Mouse (Mus musculus): ENCODE data around the gene Klhl41.

Gene Klhl41

DNA sequence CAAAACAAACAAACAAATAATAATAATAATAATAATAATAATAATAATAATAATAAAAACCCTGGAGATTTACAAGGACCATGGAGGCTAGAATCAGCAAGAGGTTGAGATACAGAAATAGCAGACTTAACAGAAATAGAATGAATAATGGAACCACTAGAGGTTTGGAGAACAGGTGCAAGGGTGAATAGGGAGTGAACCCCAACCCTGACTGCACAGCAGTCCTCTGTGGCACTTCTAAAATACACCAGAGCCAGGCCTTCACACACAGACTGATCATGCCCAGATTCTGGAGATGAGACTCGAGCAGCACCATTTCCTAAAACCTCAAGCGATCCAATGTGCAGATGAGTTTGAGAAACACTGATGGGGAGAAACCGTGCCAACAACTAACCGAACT is 12.0 kb downstream of the Klhl41 start:
- in situ Hi-C loops (cut with MboI, MseI), result no loop called here

DNA sequence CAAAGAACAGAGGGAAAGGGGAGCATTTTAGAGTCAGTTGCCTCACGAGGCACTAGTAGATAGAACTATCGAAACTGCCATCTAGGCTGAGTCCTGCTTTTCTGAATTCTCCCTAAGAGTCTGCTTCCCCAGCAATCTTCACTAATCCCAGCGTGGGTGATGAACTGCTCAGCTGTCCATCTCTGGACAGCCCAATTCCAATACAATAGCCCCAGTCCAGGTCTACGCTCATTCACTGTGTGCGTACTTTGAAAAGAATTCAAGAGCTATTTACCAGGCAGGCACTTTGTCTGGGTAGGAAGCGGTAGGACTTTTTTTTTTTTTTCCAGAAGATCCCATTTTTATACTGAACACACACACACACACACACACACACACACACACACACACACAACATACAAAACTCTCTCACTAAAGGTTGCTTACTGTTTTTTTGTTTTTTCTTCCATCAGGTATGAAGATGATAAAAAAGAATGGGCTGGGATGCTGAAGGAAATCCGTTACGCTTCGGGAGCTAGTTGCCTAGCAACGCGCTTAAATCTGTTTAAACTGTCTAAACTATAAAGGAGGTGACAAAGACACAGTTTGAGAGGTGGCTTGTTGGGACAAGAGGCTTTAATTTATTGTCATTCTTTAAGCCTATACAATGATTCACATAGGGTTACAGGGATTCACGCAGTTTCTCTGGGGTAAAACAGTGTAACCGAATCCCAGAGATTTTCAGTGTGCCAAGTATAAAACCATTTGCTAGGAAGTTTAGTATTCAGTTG is 13.3 kb downstream of the Klhl41 start:
- in situ Hi-C loops (cut with MboI, MseI), result no loop called here

DNA sequence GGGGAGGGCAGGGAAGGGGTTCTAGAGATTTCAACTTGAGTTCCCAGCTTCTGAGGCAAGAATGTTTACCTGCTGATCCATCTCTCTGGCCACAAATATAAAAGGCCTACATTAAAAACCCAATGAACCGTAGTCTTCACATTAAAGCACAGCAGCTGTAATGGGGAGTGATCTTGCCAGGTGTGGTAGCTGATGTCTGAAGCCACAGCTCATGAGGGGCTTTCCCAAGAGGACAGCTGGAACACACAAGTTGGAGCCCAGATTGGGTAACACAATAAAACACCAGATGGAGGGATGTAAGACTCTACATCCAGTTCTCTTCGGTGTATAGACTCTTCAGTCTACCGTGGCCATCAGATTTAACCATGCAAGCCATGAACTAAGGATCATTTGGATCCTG is 14.6 kb downstream of the Klhl41 start:
- in situ Hi-C loops (cut with MboI, MseI), result no loop called here

DNA sequence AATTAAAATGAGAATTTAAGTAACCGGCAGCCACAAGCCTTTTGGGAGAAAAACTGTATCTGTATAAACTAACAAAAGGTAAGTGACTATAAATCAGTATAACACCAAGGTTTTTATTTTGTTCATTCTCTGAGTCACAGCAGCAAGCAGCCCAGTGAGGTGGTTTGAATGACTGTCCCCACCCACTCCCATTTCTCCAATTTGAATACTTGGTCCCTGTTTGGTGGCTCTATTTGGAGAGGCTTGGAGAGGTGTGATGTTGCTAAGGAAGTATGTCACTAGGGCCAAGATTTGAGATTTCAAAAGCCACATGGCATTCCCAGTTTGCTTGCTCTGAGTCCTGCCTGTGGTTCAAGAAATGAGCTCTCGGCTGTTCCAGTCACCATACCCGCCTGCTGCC is 20.3 kb downstream of the Klhl41 start:
- in situ Hi-C loops (cut with MboI, MseI), result no loop called here

DNA sequence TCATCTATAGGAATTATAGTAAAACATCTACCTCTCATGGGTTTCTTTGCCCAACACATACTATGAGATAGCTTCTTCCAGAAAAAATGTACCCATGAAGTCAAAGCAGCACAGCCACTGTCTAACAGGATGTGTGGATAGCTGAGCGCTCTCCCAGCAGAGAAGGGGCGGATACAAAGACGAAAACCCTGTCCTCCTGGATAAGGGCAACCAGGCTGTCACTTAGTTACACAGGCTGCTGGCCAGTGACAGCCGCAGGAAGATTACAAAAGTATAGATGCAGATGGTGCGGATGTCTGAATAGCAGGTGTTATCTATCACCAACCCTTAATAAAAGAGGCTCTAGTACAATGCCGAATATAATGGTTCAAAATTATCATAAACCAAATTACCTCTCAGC is 20.9 kb downstream of the Klhl41 start:
- in situ Hi-C loops (cut with MboI, MseI), result no loop called here

DNA sequence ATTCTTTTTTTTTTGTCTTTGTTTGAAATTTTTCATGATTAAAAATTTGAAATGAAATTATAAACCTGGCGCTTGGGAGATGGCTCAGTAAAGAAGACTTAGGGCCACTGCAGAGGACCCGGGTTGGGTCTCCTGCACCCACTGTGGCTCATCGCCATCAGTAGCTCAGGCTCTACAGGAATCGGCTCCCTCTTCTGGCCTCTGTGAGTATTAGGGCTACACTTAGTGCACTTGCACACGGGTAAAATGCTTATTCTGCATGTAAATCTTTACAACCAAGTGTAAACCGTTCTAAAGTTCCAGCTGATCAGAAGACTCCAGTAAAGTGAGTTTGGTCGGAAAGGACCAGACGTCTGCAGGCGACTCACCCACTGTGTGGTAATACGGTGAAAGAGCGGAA is 23.6 kb downstream of the Klhl41 start:
- in situ Hi-C loops (cut with MboI, MseI), result no loop called here

DNA sequence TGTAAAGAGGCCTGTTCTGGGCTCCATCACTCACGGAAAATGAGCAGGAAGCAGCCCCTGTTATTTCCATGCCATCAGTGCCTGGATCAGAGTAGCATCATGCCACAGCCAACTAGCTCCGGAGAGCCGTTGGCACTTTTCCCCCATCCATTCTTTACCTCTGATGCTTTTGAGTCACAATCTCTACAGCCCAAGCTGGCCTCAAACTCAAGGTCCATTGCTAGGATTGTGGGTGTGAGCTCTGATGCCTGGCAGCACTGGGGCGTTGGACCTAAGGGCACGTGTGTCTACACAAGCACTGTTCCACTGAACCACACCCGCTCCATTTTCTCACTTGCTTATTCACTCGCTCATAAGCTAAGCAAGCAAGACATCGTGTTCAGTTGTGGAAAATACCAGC is 30.5 kb downstream of the Klhl41 start:
- in situ Hi-C loops (cut with MboI, MseI), result no loop called here

DNA sequence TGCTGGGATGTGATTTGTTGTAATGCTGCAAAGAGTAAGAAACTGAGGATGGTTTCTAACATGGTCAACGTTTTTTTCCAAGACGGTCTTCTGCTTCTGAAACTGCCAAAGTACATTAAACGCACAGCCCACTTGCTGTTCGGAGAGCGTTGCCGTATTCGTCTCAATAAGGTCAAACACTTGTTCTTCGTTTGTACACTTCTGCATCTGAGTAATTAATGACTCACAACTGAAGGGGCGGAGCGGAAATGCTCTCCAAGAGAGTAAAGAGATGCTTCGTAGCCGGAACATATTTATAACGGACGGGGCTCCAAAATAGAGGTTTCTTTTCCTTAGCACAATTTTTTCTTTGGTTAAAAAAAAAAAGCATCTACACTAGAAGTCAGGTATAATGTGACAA is 42.3 kb downstream of the Klhl41 start:
- in situ Hi-C loops (cut with MboI, MseI), result no loop called here

DNA sequence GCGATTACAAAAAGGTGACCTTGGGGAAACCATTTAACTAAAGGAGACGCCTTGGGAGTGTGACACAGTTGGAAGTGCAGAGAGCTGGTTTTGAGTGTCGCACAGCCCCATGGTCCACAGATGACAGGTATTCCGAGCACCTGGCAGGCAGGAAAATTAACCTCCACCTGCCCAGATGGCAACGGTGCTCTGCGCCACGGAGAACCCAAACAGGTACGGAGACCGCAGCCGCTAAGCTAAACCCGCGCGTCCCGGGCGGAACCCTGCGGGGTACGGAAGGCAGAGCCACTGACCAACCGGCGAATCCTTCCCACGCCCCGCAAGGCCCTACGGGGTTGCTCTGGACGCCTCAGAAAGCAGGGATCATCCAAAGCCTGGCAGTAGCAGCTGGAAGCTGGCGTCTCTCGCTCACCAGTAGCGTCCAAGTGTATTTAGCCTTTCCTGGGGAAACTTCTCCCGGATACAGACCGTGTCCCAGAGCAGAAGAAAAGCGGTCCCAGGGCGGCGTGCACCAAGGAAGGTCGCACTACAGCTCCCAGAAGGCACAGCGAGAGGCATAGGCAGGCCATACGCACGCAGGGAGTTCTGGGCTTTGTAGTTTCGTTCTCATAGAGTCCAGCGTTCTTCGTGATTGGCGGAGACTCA is 43.2 kb downstream of the Klhl41 start, which contains the start of gene Fastkd1:
Gene Fastkd1 (minus strand): TSS at position 536 of the 645 bp plus-strand sequence.
- in situ Hi-C loops (cut with MboI, MseI), result no loop called here

DNA sequence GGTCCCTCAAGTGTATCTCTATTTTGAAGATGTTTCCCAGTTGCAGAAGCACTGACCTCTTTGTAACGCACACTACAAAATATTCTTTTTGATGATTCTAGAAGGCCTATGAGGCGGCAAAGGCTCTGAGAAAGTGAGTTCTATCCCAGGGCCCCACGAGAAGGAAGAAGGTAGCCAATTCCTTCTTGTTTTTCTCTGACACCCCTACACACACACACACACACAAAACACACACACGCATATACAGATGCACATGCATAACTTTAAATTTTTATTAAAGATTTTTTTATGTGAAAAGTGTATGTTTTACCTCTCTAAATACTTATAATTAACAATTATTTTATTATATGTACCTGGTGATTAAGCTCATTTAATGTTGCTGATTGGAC is 43.7 kb downstream of the Klhl41 start:
- in situ Hi-C loops (cut with MboI, MseI), result no loop called here

DNA sequence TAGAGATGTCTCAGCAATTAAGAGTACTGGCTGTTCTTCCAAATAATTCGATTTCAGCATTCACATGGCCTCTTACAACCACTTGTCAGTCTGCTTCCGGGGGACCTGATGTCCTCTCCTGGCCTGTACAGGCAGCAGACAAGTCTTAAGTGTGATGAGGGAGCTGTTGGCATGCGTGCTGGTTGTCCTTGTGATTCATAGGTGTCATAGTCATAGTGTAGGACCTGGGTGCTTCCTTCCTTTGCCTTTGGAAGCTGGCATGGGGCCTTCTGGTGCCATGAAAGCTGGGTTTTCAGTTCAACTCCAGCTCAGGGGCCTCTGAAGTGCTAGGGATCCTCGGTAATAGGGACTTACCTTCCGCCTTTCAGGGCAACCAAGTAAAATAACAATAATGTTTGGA is 44.2 kb downstream of the Klhl41 start:
- in situ Hi-C loops (cut with MboI, MseI), result no loop called here

DNA sequence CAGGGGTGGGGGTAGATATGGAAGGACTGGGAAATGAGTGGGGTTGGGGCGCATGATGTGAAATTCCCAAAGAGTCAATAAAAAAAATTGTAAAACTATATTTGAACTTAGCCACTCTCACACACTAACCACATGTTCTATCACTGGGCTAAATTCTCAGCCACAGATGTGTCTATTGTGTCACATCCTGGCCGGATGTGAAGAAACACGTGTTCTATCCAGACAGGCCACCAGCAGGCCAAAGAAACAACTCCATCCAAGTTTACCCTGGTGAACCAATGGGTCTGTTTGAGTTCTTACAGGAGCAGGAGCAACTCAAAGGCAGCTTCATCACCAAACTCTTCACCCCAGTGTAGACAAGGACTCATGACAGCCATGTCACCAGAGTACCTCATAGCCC is 46.6 kb downstream of the Klhl41 start:
- in situ Hi-C loops (cut with MboI, MseI), result no loop called here

DNA sequence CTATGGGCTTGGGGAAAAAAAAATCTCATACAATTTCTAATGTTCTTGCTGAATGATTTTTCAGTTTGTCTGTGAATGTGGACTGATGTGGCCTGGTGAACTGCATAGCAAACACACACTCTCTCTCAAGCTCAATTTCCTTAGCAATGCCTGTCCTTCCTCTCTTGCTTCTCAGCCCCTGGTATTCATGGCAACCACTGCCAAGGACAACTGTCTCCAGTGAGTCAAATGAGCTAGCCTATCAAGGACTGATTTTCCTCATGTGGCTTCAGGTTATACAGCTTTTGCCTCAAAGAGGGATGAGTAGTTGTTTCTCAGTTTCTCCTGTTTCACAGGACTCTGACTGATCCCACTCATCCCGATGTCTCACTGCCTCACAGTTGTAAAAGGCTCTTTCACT is 49.2 kb downstream of the Klhl41 start:
- in situ Hi-C loops (cut with MboI, MseI), result no loop called here

DNA sequence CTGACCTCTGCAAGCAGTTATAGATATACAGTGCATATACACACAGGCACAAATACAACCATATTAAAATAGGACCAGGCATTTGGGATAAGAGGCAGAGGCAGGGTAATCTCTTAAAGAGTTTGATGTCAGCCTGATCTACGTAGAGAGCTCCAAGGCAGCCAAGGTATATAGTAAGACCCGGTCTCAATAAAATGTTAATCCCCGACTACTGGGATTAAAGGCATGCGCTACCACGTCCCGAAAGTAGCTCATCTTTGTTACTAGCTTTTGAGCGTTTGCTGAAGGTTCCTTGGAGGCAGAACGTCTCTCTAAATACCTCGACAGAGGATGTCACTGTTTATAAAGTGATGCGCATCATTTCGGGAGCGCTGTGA is 52.3 kb downstream of the Klhl41 start, which contains the start of gene Ppig:
Gene Ppig (plus strand): TSS at position 273 of the 377 bp plus-strand sequence.
- in situ Hi-C loops (cut with MboI, MseI), result no loop called here

DNA sequence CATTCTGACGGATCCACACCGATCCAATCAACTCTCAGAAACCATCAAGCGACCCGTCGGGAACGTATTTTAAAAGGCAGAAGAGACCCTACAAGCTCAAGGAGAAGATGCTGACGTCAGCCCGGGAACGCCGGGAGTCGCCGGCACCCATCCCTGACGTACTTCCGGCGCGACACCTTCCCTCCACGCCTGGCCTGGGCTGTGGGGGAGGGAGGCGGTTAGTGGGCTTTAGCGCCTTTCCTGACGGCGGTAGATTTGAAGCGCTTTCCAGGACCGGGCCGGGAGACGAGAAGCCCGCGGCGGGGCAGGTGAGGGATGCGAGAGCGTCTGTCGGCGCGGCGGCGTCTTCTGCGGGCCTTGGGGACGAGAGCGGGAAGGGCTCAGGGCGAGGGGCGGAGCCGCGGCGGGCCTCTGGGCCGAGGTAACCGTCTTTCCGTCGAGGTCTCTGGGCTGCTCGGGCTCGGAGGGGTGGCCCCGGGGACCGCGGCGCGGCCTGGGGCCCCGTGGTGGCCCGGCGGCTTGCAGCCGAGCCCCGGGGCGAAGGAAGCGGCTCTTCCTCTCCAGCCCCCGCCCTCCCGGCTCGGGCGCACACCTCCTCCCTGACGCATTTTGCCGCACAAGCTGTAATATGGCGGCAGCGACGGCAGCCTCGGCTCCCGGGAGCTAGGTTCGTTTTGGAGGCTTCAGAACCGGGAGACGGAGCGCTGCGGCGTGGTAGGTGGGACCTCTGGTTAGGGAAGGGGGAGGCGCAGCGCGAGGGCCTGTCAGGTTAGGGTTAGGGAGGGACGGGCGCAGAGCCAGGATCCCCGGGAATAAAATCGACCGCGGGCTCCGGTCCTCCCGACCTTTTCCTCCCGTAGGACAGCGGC is 53.0 kb downstream of the Klhl41 start:
- in situ Hi-C loops (cut with MboI, MseI), result no loop called here

DNA sequence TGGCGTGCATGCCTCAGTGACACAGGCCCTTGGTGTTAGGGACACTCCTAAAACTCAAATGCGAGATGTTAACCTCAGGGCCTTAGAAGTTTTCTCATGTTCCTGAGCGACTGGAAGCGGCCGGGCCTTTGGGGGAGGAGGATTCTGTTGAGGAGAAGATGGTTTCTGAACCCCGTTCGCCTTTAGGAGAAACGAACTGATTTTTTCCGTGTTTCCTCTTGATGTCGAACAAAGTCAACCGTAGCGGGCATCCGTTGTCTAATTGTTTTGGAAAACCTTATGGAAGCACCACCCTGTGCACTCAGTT is 53.6 kb downstream of the Klhl41 start:
- in situ Hi-C loops (cut with MboI, MseI), result no loop called here

All from T-helper 17 cell (primary cell).